Mouse (Mus musculus): ENCODE results near the gene Arid3a.

Gene Arid3a

GRCm38 (mm10) chr10:79976071-79976721 is 49.4 kb downstream of the Arid3a start:
- DNase-seq (ENCODE audit: low read depth) = no peak

- DNase-seq (ENCODE audit: low read depth) = no peak
Measured at GRCm38 (mm10) chr10:79976722-79977107, 49.9 kb downstream of the Arid3a start.

- DNase-seq (ENCODE audit: low read depth) = no peak
Measured at GRCm38 (mm10) chr10:79977324-79977723, 50.5 kb downstream of the Arid3a start.

- DNase-seq (ENCODE audit: low read depth) = no peak
Measured at GRCm38 (mm10) chr10:79978061-79978460, 51.2 kb downstream of the Arid3a start.

DNA sequence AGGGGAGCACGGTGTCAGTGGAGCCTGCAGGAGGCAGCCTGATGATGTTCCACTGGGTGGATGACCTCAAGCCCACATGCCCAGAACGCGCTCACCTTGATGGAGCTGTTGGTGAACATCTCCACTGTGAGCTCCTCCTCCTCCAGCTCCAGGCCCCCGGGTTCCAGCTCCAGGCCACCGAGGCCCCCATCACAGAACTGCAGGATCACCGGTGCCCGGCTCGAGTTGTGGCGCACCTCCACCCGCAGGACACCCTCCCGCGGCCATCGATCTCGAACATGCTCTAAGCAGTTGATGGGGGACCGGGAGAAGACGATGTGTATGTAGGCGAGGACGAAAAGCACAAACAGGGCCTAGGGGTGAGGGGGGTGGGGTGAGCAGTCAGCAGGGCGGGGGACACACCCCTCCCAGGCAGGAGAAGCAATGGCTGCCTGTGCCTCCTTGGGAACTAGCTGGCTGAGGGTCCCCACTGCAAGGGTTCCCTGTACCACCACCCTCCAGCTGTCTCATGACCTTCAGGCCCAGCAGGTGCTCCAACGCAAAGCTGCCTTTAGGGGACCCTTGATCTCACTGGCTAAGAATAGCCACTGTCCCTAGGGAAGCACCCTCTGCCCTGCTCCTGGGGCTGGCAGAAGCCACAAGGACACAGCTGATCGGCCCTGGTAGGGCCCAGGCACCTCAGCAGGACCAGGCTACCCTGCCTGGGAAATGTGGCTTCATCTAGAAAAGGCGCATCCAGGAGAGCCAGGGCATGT is 52.7 kb downstream of the Arid3a start:
- DNase-seq (ENCODE audit: low read depth) = no peak

- DNase-seq (ENCODE audit: low read depth) = no peak
Measured at GRCm38 (mm10) chr10:79983205-79983604, 56.4 kb downstream of the Arid3a start.

DNA sequence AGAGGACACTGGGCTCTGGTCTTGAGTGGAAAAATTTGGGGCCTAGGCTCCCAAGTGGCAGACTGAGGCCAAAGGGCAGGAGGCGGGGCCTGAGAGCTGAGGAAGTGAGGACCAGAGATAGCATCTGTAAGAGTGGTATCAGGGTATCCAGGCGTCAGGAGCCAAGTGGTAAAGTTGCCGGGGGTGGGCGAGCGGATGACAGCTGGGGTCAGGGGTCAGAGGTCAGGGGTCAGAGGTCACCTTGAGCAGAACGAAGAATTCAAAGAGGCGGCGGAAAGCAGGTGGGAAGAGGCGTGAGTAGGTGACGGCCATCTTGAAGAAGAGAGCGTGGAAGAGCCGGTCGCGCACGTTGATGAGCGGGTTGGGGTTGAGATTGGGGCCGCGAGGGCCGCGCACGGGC is 56.8 kb downstream of the Arid3a start:
- peak; percentile 87 for DNase-seq (ENCODE audit: low read depth)

DNA sequence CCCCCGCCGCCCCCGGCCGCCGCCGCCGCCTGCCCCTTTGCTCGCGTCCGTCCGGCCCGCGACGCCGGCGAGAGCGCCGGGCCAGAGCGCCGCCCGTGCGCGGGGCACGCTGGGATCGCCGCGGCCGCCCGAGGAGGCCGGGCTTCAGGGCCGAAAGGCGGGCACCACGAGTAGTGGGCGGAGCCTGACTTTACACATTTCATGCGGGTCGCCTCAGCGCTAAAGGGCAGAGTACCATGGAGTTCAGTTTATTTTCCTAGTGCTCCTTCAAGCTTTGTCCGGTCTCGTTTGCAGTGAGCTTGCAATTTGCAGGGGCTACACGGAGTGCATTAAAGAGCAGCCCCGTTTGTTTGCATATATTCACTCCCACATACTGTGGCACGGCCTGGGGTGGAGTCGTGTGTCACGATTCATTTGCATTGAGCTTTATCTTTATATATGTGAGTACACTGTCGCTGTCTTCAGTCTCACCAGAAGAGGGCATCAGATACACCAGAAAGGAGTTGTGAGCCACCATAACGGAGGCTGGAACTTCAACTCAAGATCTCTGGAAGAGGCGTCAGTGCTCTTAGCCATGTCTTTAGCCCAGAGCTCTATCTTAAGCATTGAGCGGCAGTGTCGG is 57.5 kb downstream of the Arid3a start, which contains the start of gene Tmem259:
Gene Tmem259 (minus strand): TSS at position 136 of the 622 bp plus-strand sequence.
- no peak for DNase-seq (ENCODE audit: low read depth)

DNA sequence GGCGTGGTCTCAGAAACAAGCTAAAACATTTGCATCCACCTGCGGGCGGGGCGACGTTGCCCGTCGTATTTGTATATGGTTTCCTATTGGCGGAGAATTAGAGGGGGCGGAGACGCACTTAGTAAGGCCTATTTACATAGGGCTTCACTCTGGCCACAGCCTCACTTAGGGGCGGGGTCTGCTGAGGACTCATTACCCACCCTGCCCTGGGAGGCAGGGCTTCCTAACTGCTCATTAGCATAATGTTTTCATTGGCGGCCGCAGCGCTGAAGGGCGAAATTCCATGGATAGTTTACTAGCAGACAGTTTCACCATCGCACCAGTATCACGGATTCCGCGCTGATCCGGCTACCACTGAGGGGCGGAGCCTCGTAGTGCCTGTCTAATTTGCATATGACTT is 58.0 kb downstream of the Arid3a start:
- peak; percentile 99 for DNase-seq (ENCODE audit: low read depth)

DNA sequence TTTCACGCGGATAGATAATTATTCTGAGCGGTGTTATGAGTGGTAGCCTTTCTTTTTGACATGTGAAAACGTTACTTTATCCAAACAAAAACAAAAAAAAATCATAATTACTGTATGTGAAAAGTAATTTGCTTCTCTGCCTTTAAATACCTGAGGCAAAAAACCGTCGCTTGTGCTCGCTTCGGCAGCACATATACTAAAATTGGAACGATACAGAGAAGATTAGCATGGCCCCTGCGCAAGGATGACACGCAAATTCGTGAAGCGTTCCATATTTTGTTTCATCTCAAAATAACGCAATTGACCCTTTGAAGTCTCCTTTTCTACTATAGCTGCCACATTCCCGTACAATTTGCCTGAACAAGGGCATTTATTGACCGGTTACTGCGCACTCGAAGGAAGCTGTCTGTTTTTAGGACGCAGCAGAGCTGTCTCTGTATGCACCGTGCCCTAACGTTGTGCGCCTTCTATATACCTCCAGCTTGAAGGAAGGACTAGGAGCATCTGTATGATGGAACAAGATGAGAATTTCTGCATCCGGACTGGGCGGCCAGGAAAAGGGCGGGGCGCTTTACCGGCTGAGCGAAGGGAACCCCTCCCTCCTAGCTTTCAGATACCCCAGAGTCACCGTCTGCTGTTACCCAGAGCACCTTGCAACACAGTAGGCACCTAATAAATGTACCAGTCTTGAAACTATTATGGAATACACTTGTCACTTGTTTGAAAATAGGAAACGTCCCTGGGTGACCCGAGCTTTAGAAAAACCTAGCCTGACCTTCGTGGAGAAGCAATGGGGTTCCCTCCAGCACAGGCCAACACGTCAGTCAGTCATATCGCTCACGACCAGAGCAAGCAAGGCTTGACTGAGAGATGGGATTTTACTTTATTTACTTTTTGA is 58.7 kb downstream of the Arid3a start:
- peak; percentile 84 for DNase-seq (ENCODE audit: low read depth)

GRCm38 (mm10) chr10:79986232-79986878 is 59.5 kb downstream of the Arid3a start:
- DNase-seq (ENCODE audit: low read depth) = no peak

- DNase-seq (ENCODE audit: low read depth) = peak; percentile 96
Measured at GRCm38 (mm10) chr10:79986963-79987362, 60.1 kb downstream of the Arid3a start.

- peak; percentile 44 for DNase-seq (ENCODE audit: low read depth)
Measured at GRCm38 (mm10) chr10:79987771-79988505, 61.1 kb downstream of the Arid3a start.

DNA sequence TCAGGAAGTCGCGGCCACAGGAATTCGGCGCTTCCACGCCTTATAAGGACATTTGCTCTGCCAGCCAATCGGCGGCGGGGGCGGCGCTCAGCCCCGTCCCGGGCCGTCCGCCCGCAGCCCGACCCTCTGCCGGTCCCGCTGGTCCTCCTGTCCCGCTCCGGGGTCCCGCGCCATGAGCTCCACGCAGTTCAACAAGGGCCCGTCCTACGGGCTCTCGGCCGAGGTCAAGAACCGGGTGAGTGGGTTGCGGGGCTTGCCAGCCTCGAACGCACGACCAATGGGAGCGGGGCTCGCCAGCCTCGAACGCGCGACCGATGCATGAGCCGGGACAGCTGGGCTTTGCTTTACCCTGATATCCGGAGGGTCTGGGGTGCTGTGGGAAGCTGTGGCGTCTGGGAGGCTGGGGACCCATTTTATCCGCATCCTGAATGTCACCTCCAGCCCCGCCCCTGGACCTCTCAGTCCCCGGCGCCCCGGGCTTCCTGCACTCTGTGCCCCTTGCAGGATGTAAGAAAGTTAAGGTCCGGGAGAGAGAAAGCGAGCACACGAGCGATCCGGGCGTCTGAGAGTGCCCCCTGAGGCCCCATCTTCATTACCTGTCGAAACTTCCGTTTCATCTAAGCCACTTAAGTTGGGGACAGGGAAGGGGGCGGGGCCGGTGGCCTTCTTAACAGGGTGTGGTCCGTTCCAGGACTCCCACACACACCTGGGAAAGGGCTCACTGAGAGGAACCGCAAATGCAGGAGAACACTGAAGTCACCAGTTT is 61.8 kb downstream of the Arid3a start, which contains the start of gene Cnn2:
Gene Cnn2 (plus strand): TSS at position 79 of the 766 bp plus-strand sequence.
- peak; percentile 63 for DNase-seq (ENCODE audit: low read depth)

DNA sequence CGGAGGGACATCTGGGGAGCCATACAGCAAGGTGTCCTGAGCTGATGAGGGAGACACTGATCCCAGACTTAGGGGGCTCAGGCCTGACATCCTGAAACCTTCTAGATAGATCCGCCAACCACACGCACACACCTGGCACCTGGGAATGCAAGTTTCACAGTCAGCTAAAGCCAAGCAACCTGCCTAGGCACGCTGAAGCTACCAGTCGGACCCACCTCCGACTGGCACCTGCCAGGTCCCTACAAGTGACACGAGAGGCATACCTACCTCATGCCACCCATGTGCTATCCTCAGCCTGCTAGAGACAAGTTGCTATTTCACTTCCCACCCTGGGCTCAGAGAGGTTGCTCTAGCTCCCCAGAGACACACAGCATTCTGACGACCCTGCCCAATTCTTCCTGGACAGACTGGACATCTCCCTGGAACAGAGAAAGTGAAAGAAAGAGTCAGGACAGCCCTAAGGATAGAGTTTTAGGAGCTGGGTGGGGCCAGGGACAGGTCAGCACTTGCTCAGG is 62.5 kb downstream of the Arid3a start:
- DNase-seq (ENCODE audit: low read depth) = no peak

GRCm38 (mm10) chr10:79989870-79990269 is 63.0 kb downstream of the Arid3a start:
- no peak for DNase-seq (ENCODE audit: low read depth)

GRCm38 (mm10) chr10:79991099-79991498 is 64.3 kb downstream of the Arid3a start:
- DNase-seq (ENCODE audit: low read depth) = peak; percentile 29

GRCm38 (mm10) chr10:79991548-79991947 is 64.7 kb downstream of the Arid3a start:
- peak; percentile 48 for DNase-seq (ENCODE audit: low read depth)

- DNase-seq (ENCODE audit: low read depth) = peak; percentile 73
Measured at GRCm38 (mm10) chr10:79994397-79995115, 67.7 kb downstream of the Arid3a start.
